Mouse (Mus musculus): ENCODE measurements around the gene Prim2.
"Not testable (repeated sequence)": the region's sequence is repeated elsewhere in the genome, so short reads cannot be mapped to it uniquely, and the experiment has no call there.

The Prim2 gene

GRCm38 (mm10) chr1:33650875-33651274 lies 18.7 kb downstream of the Prim2 start:
- no peak for DNase-seq (ENCODE audit: low read depth, low spot score)

- no peak for DNase-seq (ENCODE audit: low read depth, low spot score)
Observed at GRCm38 (mm10) chr1:33649534-33650108, 20.0 kb downstream of the Prim2 start.

GRCm38 (mm10) chr1:33649021-33649420 lies 20.6 kb downstream of the Prim2 start:
- DNase-seq (ENCODE audit: low read depth, low spot score): no peak

GRCm38 (mm10) chr1:33647661-33648060 lies 21.9 kb downstream of the Prim2 start:
- DNase-seq (ENCODE audit: low read depth, low spot score): no peak

GRCm38 (mm10) chr1:33647173-33647572 lies 22.4 kb downstream of the Prim2 start:
- DNase-seq (ENCODE audit: low read depth, low spot score): no peak

- no peak for DNase-seq (ENCODE audit: low read depth, low spot score)
Observed at GRCm38 (mm10) chr1:33645689-33646088, 23.9 kb downstream of the Prim2 start.

GRCm38 (mm10) chr1:33641139-33641538 lies 28.5 kb downstream of the Prim2 start:
- DNase-seq (ENCODE audit: low read depth, low spot score): no peak

- no peak for DNase-seq (ENCODE audit: low read depth, low spot score)
Observed at GRCm38 (mm10) chr1:33640089-33640488, 29.5 kb downstream of the Prim2 start.

- DNase-seq (ENCODE audit: low read depth, low spot score): no peak
Observed at GRCm38 (mm10) chr1:33639234-33639633, 30.4 kb downstream of the Prim2 start.

- no peak for DNase-seq (ENCODE audit: low read depth, low spot score)
Observed at GRCm38 (mm10) chr1:33637827-33638226, 31.8 kb downstream of the Prim2 start.

GRCm38 (mm10) chr1:33636421-33637195 lies 33.0 kb downstream of the Prim2 start:
- no peak for DNase-seq (ENCODE audit: low read depth, low spot score)

- not testable (repeated sequence) for DNase-seq (ENCODE audit: low read depth, low spot score)
Observed at GRCm38 (mm10) chr1:33631002-33631618, 38.5 kb downstream of the Prim2 start.

GRCm38 (mm10) chr1:33627803-33628202 lies 41.8 kb downstream of the Prim2 start:
- DNase-seq (ENCODE audit: low read depth, low spot score): no peak

GRCm38 (mm10) chr1:33627070-33627469 lies 42.5 kb downstream of the Prim2 start:
- DNase-seq (ENCODE audit: low read depth, low spot score): no peak

GRCm38 (mm10) chr1:33624900-33625299 lies 44.7 kb downstream of the Prim2 start:
- DNase-seq (ENCODE audit: low read depth, low spot score): no peak

GRCm38 (mm10) chr1:33624441-33624840 lies 45.2 kb downstream of the Prim2 start:
- DNase-seq (ENCODE audit: low read depth, low spot score): no peak

GRCm38 (mm10) chr1:33621791-33622190 lies 47.8 kb downstream of the Prim2 start:
- DNase-seq (ENCODE audit: low read depth, low spot score): no peak

- DNase-seq (ENCODE audit: low read depth, low spot score): no peak
Observed at GRCm38 (mm10) chr1:33620091-33620788, 49.4 kb downstream of the Prim2 start.

GRCm38 (mm10) chr1:33616642-33617041 lies 53.0 kb downstream of the Prim2 start:
- DNase-seq (ENCODE audit: low read depth, low spot score): not testable (repeated sequence)

- DNase-seq (ENCODE audit: low read depth, low spot score): no peak
Observed at GRCm38 (mm10) chr1:33612100-33612499, 57.5 kb downstream of the Prim2 start.

GRCm38 (mm10) chr1:33610026-33610721 lies 59.4 kb downstream of the Prim2 start:
- peak; percentile 11 for DNase-seq (ENCODE audit: low read depth, low spot score)

- no peak for DNase-seq (ENCODE audit: low read depth, low spot score)
Observed at GRCm38 (mm10) chr1:33608133-33608532, 61.5 kb downstream of the Prim2 start.

Data from retina, adult 2 months (tissue).